Mouse (Mus musculus) intestine, embryonic 14.5 days (tissue): ENCODE data around the gene Med10. TPM values are rescaled to one million over a fixed set of nuclear protein-coding genes. Genes with fewer than 3 reads are reported as not detected.

Experiments
- ATAC-seq: fragments of 200-750 bp; cut with Nextera tagmentation; replicated peaks from 2 replicates; pipeline ENCODE4 v1.8.0; 2017; ENCODE audit warnings: low read depth, moderate number of reproducible peaks, moderate TSS enrichment, moderate library complexity; ENCODE audit not compliant: low FRiP score, low TSS enrichment
- DNase-seq: peaks from one replicate; pipeline ENCODE4 v3.0.0-alpha.2; 2018; ENCODE audit warnings: low spot score
- H3K27ac ChIP-seq: fragments of 300-500 bp; sonication (generic); 2 replicates; pipeline ENCODE4 v1.5.1; 2014; ENCODE audit warnings: low read depth, mild to moderate bottlenecking, control low read depth
- H3K27me3 ChIP-seq: fragments of 300-500 bp; sonication (generic); replicated peaks from 2 replicates; pipeline ENCODE4 v1.6.1; 2014; ENCODE audit warnings: low read length, control low read depth; ENCODE audit not compliant: control insufficient read depth, insufficient read depth
- H3K36me3 ChIP-seq: fragments of 300-500 bp; sonication (generic); 2 replicates; pipeline ENCODE4 v1.6.1; 2014; ENCODE audit warnings: low read length, control low read depth; ENCODE audit not compliant: control insufficient read depth, insufficient read depth
- H3K4me1 ChIP-seq: fragments of 300-500 bp; sonication (generic); replicated peaks from 2 replicates; pipeline ENCODE4 v1.6.1; 2014; ENCODE audit warnings: low read length, control low read depth, mixed read lengths; ENCODE audit not compliant: control insufficient read depth, insufficient read depth
- H3K4me2 ChIP-seq: fragments of 300-500 bp; sonication (generic); 2 replicates; pipeline ENCODE4 v1.6.1; 2014; ENCODE audit warnings: low read length
- H3K4me3 ChIP-seq: fragments of 300-500 bp; sonication (generic); 2 replicates; pipeline ENCODE4 v1.5.1; 2014; ENCODE audit warnings: low read depth, low read length, control low read depth, mixed read lengths
- H3K9ac ChIP-seq: fragments of 300-500 bp; sonication (generic); 2 replicates; pipeline ENCODE4 v1.6.1; 2014; ENCODE audit warnings: mild to moderate bottlenecking, low read length
- H3K9me3 ChIP-seq: fragments of 300-500 bp; sonication (generic); 2 replicates; pipeline ENCODE4 v1.6.1; 2016; ENCODE audit warnings: low read length, control low read depth; ENCODE audit not compliant: control insufficient read depth
- WGBS: fragments of 180-500 bp; shearing (Covaris S2); extraction: QIAGEN DNeasy Blood & Tissue Kit; methylation state at CpG from one replicate; pipeline ENCODE4 v1.1.7; 2014; 5-methylcytosine and 5-hydroxymethylcytosine counted together
- polyA plus RNA-seq: library from polyadenylated mRNA; unstranded; fragments of >200 nt; fragmentation: Nextera tagmentation; extraction: Ambion mirVana; gene quantifications from 2 replicates; pipeline ENCODE4 v1.2.1, GENCODE M21; 2014

The Med10 gene
- polyA plus RNA-seq, 1 experiment from 2014 or later, result 129 TPM

DNA sequence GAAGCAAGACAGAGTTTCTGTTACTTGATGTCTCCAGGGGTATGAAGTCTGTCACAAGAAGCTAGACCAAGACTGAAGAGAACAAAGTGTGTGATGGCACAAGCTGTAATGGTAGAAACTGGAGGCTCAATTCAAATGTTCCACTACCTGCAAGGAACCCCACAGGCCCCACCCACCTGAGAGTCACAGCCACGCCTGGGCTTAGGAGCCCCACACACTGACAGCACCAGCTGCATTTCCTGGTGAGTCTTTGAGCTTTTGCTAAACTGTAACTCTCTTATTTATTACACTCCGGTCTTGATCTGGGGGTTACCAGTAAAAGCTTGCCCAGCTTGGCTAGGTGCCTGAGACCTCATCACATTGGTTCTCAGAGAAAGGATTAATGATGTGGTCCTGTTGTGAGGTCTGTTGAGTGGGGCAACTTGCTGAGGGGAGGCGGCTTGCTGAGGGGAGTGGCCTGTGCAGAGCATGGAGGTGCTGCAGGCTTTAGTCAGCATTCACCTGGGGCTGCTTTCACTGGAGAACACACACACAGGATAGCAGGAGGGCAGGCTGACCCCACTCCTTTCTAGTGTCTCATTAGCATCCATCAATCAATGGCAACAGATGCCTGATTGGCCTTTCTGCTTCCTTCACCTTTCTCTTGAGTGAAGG lies 19.1 kb downstream of the Med10 start:
- Histone ChIP-seq H3K9me3 (no peaks in the 10 kb centered on the region), H3K4me3 (no peak overlapping the region), H3K36me3 (peaks cover 11% of the 10 kb centered on the region), H3K27me3 (no peaks in the 10 kb centered on the region), H3K4me2 (no peak overlapping the region), H3K9ac (no peak overlapping the region), H3K4me1 (no peaks in the 10 kb centered on the region), H3K27ac (no peak overlapping the region)
- ATAC-seq, result no peak; the same call in 1 of the 2 replicates
- 47% methylated on average over 3 of the region's 3 CpGs for WGBS
- DNase-seq, result no peak

DNA sequence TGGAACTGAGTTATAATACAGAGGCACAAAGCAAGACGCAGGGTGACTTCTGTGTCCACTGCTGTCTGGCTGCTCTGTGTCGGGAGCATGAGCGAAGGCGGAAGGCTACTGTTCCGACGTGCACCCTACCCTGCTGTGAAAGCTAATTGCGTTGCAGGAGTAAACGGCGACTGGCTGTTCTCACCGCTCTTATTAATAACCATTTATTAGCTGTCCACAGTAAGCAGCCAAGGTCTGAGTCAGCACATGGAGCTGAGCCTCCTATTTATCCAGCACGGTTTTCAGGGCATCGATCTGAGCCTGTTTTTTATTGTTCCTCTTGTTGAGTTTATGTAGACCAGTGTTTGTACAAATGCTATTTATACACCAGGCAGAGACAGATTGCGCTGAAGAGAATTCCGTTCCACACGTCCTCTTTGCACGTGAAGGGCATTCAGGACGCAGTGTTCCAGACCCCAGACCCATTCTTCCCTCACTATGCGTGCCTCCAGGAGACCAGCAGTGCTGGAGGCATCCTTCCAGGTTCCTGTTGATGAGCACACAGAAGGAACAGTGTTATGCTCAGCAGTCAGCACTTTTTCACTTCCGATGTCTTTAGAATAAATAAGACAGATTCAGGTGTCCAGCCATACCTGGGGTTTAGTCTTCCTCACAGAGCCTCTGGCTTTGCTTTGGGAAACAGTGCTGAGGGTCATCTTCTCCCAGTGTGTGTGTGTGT lies 21.9 kb downstream of the Med10 start:
- H3K9me3 ChIP-seq, result no peaks in the 10 kb centered on the region
- H3K36me3 ChIP-seq, result no peaks in the 10 kb centered on the region
- H3K4me2 ChIP-seq, result no peak overlapping the region
- no peak overlapping the region for H3K9ac ChIP-seq
- WGBS, result 65% methylated on average over 19 of the region's 19 CpGs
- no peak overlapping the region for H3K4me3 ChIP-seq
- DNase-seq (no peak), ATAC-seq (no peak)
- H3K4me1 ChIP-seq, result no peaks in the 10 kb centered on the region
- no peaks in the 10 kb centered on the region for H3K27me3 ChIP-seq
- no peak overlapping the region for H3K27ac ChIP-seq

DNA sequence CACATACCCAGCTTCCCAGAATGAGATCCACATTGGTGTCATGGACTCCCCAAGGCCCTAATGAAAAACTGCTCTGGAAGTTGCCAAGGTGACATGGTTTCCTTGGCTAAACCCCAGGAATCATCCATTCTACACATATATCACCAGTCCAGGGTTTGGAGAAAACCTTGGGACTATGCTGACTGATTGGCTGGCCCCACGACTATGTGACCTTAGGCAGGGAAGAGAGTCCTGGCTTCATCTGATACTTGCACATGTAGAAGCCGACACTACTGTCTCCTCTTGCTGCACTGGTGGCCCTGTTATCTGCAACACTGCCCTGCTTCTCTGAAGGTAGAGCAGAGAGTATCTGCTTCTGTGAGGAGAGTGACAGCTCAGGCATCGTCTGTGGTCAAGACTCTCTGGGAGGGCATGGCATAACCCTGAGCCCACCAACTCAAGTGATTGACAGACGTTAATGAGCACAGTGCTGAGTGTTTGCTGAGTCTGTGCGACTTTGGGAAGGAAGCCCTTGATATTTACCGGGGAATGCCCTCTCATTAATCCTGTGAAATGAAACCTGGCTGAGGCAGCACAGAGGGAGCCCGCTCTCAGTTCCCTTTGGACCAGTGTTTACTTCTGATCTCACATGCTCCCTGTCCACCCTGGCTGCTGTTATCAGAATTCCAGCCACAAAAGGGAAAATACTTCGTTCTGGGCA lies 23.4 kb downstream of the Med10 start:
- DNase-seq (no peak), ATAC-seq (no peak)
- Histone ChIP-seq H3K4me1 (no peaks in the 10 kb centered on the region), H3K36me3 (no peaks in the 10 kb centered on the region), H3K27me3 (no peaks in the 10 kb centered on the region), H3K9ac (no peak overlapping the region), H3K4me3 (no peak overlapping the region), H3K27ac (no peak overlapping the region), H3K9me3 (no peaks in the 10 kb centered on the region), H3K4me2 (no peak overlapping the region)
- WGBS, result 48% methylated on average over 8 of the region's 8 CpGs

DNA sequence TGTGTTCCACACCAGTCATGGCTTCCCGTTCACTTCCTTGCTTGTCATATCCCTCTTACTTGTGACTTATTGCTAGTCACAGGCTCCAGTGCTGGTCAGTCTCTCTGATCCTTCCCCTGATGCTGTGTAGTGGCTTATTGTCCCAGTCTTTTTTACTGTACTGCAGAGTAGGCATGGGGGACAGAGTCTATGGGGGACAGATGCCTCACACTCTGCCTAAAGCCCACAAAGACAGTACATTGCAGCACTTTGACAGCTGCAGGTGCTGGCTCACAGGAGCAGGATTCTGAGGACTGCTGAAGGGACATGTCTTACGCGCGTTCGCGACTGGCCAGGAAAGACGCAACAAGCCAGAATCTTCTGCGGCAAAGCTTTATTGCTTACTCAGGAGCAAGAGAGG lies 28.4 kb downstream of the Med10 start:
- Histone ChIP-seq H3K4me1 (no peaks in the 10 kb centered on the region), H3K4me3 (no peak overlapping the region), H3K36me3 (no peaks in the 10 kb centered on the region), H3K27ac (no peak overlapping the region), H3K4me2 (no peak overlapping the region), H3K27me3 (no peaks in the 10 kb centered on the region), H3K9me3 (no peaks in the 10 kb centered on the region), H3K9ac (no peak overlapping the region)
- DNase-seq (no peak), ATAC-seq (no peak)
- 82% methylated on average over 8 of the region's 8 CpGs for WGBS

DNA sequence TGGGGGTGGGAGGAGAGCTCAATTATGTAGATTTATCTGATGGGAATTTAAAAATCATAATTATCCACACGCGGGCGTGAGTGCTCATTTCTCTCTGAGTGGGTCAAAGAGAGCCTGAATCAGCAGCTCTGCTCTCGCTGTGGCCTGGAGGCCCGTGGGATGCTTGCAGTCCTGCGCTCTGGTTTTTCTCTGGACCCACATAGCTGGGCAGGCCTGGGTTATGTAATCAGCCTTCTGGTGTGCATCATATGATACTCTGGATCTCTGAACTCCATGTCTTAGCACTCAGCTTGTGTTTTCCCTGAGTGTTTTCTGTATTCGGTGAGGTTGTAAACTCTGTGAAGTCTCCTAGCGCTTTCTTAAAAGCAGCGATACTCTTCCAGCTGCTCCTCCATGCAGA lies 30.4 kb downstream of the Med10 start:
- 68% methylated on average over 9 of the region's 9 CpGs for WGBS
- H3K4me3 ChIP-seq, result no peak overlapping the region

DNA sequence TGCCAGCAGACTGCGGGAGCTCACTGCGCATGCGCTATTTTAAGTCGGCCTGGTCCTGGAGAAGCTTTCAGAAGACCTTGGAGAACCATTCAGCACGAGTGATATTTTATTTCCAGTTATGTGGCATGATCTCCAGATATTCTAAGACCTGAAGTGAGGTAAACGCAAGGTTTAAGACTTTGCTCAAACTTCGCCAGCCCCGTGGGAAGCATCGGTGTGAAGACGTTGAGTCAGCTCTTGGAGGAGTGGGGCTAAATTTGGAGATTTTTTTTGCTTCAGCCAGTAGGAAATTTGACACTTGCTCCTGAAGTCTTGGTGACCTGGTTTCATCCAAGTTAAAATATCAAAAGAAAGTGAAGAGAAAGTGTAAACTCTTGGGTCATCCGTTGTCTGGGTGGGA lies 31.2 kb downstream of the Med10 start:
- WGBS, result 88% methylated on average over 11 of the region's 11 CpGs
- no peak for ATAC-seq

More for the DNA sequence above, 30.4 kb downstream of the Med10 start:
- Histone ChIP-seq H3K27ac (no peak overlapping the region), H3K36me3 (no peaks in the 10 kb centered on the region), H3K4me1 (no peaks in the 10 kb centered on the region), H3K9me3 (no peaks in the 10 kb centered on the region), H3K4me2 (no peak overlapping the region), H3K9ac (no peak overlapping the region), H3K27me3 (no peaks in the 10 kb centered on the region)
- DNase-seq, result no peak
- ATAC-seq, result no peak

DNA sequence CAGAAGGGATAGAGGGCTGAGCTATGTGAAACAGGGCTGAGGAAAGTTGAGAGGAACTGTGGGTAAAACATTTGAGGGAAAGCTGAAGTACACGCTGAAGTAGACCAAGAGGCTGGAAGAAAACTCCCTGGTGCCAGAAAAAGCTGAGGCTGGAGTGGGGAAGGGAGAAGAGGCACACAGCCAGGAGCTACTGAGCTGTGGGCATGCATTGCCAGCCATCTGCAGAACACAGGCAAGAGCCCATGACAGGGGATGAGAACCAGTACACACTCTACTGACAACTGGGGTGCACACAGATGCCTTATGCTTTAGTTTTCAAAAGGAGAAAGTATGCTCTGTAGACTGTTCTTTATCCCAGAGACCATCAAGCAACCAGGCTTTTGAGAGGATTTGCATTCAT lies 43.4 kb downstream of the Med10 start:
- no peaks in the 10 kb centered on the region for H3K27me3 ChIP-seq
- no peak overlapping the region for H3K27ac ChIP-seq
- 76% methylated on average over 1 of the region's 1 CpGs for WGBS
- no peaks in the 10 kb centered on the region for H3K4me1 ChIP-seq
- no peaks in the 10 kb centered on the region for H3K36me3 ChIP-seq
- ATAC-seq (no peak), DNase-seq (no peak)
- H3K9me3 ChIP-seq, result no peaks in the 10 kb centered on the region
- no peak overlapping the region for H3K4me2 ChIP-seq
- H3K4me3 ChIP-seq, result no peak overlapping the region
- no peak overlapping the region for H3K9ac ChIP-seq

More for the DNA sequence above, 31.2 kb downstream of the Med10 start:
- DNase-seq, result no peak
- H3K9me3 ChIP-seq, result no peaks in the 10 kb centered on the region
- H3K36me3 ChIP-seq, result no peaks in the 10 kb centered on the region
- no peaks in the 10 kb centered on the region for H3K27me3 ChIP-seq
- no peak overlapping the region for H3K4me3 ChIP-seq
- no peak overlapping the region for H3K27ac ChIP-seq
- no peak overlapping the region for H3K9ac ChIP-seq
- H3K4me2 ChIP-seq, result no peak overlapping the region
- H3K4me1 ChIP-seq, result no peaks in the 10 kb centered on the region

DNA sequence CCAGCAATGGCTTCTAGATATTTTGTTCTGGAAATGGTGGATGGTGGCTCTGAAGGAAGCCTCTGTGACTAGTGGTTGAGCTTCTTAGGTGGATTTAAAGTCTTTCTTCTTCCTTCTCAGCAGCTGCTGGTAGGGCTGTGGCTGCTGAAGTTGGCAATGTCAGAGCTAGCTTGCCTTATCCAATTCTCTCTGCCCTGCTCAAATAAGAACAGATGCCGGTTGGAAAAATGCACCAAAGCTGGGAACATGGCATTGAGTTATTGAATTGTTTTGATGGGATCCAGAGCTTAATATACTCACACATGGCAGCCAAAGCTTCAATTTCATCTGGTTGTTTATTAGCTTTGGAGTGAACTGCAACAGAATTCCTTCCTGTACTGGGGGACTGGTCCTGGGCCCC lies 47.4 kb downstream of the Med10 start:
- ATAC-seq, result no peak
- Histone ChIP-seq H3K4me1 (no peaks in the 10 kb centered on the region), H3K4me3 (no peak overlapping the region), H3K9ac (no peak overlapping the region), H3K4me2 (no peak overlapping the region), H3K27me3 (no peaks in the 10 kb centered on the region), H3K9me3 (no peaks in the 10 kb centered on the region), H3K27ac (no peak overlapping the region), H3K36me3 (no peaks in the 10 kb centered on the region)
- WGBS, result 81% methylated on average over 1 of the region's 1 CpGs
- no peak for DNase-seq
